Mouse (Mus musculus) C2C12 (cell line): Measurements from ENCODE around the gene Sgf29. TPM values are rescaled to one million over a fixed set of nuclear protein-coding genes. Genes with fewer than 3 reads are reported as not detected.

Experiments
- H3K27me3 ChIP-seq: one replicate; pipeline ENCODE4 v1.6.1; 2011; ENCODE audit not compliant: control insufficient read depth, insufficient read depth, insufficient read length
- H3K36me3 ChIP-seq: one replicate; pipeline ENCODE4 v1.6.1; 2011; ENCODE audit not compliant: control insufficient read depth, insufficient read depth
- H3K4me3 ChIP-seq: one replicate; pipeline ENCODE4 v1.5.1; 2011; ENCODE audit warnings: mild to moderate bottlenecking, control low read depth; ENCODE audit not compliant: poor library complexity, insufficient read depth, severe bottlenecking
- H3K79me2 ChIP-seq: one replicate; pipeline ENCODE4 v1.6.1; 2011; ENCODE audit not compliant: control insufficient read depth, insufficient read depth
- H3K79me3 ChIP-seq: one replicate; pipeline ENCODE4 v1.6.1; 2011; ENCODE audit warnings: low read depth, control low read depth
- H3ac ChIP-seq: one replicate; pipeline ENCODE3; 2011; ENCODE audit warnings: low read depth; ENCODE audit not compliant: control insufficient read depth, insufficient read length
- CEBPB ChIP-seq: IDR thresholded peaks from one replicate; pipeline ENCODE4 v1.6.1; 2011; ENCODE audit warnings: low read depth, mild to moderate bottlenecking, control low read depth, moderate library complexity
- CTCF ChIP-seq: IDR thresholded peaks from one replicate; pipeline ENCODE4 v1.5.1; 2011; ENCODE audit not compliant: control insufficient read depth, insufficient read depth, insufficient read length
- FOSL1 ChIP-seq: IDR thresholded peaks from one replicate; pipeline ENCODE4 v1.8.0; 2011; ENCODE audit warnings: mild to moderate bottlenecking, low read length; ENCODE audit not compliant: poor library complexity, insufficient read depth, severe bottlenecking
- MAX ChIP-seq: IDR thresholded peaks from one replicate; pipeline ENCODE4 v1.6.1; 2011; ENCODE audit warnings: mild to moderate bottlenecking, control low read depth
- MYOD1 ChIP-seq: IDR thresholded peaks from one replicate; pipeline ENCODE4 v1.6.1; 2011; ENCODE audit warnings: low read depth; ENCODE audit not compliant: control insufficient read depth, insufficient read length
- MYOG ChIP-seq: IDR thresholded peaks from one replicate; pipeline ENCODE4 v1.6.1; 2011; ENCODE audit not compliant: control insufficient read depth, insufficient read length; ENCODE audit errors: extremely low read depth
- USF1 ChIP-seq: IDR thresholded peaks from one replicate; pipeline ENCODE4 v1.6.1; 2011; ENCODE audit warnings: low read depth, mild to moderate bottlenecking, control low read depth, moderate library complexity
- polyA plus RNA-seq: library from polyadenylated mRNA; unstranded; fragments of >200 nt; fragmentation: generic; extraction: Trizol; gene quantifications from one replicate; pipeline ENCODE4 v1.2.1, GENCODE M21; 2012; ENCODE audit warnings: missing spikeins

The Sgf29 gene
- polyA plus RNA-seq, 1 experiment = 39.3 TPM

GRCm38 (mm10) chr7:126655695-126656094, 6.6 kb downstream of the Sgf29 start:
- Histone ChIP-seq H3ac (no peak overlapping the region), H3K79me2 (peaks cover 19% of the 10 kb centered on the region), H3K27me3 (no peaks in the 10 kb centered on the region), H3K36me3 (peaks cover 5% of the 10 kb centered on the region), H3K4me3 (no peak overlapping the region), H3K79me3 (peaks cover 15% of the 10 kb centered on the region)
- no peak for TF ChIP-seq CTCF
- no peak for TF ChIP-seq MYOD1
- TF ChIP-seq USF1 = no peak
- TF ChIP-seq FOSL1 = no peak
- no peak for TF ChIP-seq MYOG

- peaks cover 2% of the 10 kb centered on the region for H3K79me2 ChIP-seq
- H3K4me3 ChIP-seq = no peak overlapping the region
- peaks cover 5% of the 10 kb centered on the region for H3K36me3 ChIP-seq
- TF ChIP-seq FOSL1 (no peak), CTCF (no peak), USF1 (no peak), MAX (no peak), MYOD1 (no peak), MYOG (no peak), CEBPB (no peak)
- H3K79me3 ChIP-seq = peaks cover 5% of the 10 kb centered on the region
- H3ac ChIP-seq = no peak overlapping the region
- no peaks in the 10 kb centered on the region for H3K27me3 ChIP-seq
Observed at GRCm38 (mm10) chr7:126657522-126657921, 8.4 kb downstream of the Sgf29 start.

- TF ChIP-seq CTCF = no peak
- TF ChIP-seq USF1 = no peak
- no peak for TF ChIP-seq MYOG
- no peak for TF ChIP-seq FOSL1
- no peak overlapping the region for H3ac ChIP-seq
- H3K36me3 ChIP-seq = peaks cover 11% of the 10 kb centered on the region
- no peaks in the 10 kb centered on the region for H3K79me3 ChIP-seq
- H3K27me3 ChIP-seq = no peaks in the 10 kb centered on the region
- no peak overlapping the region for H3K4me3 ChIP-seq
- no peaks in the 10 kb centered on the region for H3K79me2 ChIP-seq
Observed at GRCm38 (mm10) chr7:126659771-126660170, 10.7 kb downstream of the Sgf29 start.

DNA sequence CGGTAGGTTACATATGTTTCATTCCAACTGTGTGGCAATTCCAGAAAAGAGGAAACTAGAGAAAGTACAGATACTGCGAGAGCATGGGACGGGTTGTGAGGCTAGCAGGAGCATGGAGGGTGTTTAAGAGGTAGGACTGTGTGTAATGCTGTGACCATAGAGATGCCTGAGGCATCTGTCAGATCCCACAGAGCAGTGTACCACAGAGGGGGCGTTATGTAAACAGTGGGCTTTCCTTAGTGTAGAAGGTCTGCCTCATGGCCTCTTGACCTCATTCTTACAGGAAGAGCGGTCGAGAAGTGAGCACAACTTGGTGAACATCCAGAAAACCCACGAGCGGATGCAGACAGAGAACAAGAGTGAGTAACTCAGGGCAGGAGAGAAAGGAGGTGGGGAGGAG, 14.5 kb downstream of the Sgf29 start:
- Histone ChIP-seq H3K79me2 (no peaks in the 10 kb centered on the region), H3K27me3 (no peaks in the 10 kb centered on the region), H3K4me3 (no peak overlapping the region), H3K79me3 (no peaks in the 10 kb centered on the region), H3K36me3 (peaks cover 13% of the 10 kb centered on the region), H3ac (no peak overlapping the region)
- TF ChIP-seq MAX = no peak
- TF ChIP-seq CEBPB = no peak
- TF ChIP-seq MYOG = no peak
- no peak for TF ChIP-seq USF1
- no peak for TF ChIP-seq CTCF
- no peak for TF ChIP-seq MYOD1
- no peak for TF ChIP-seq FOSL1

DNA sequence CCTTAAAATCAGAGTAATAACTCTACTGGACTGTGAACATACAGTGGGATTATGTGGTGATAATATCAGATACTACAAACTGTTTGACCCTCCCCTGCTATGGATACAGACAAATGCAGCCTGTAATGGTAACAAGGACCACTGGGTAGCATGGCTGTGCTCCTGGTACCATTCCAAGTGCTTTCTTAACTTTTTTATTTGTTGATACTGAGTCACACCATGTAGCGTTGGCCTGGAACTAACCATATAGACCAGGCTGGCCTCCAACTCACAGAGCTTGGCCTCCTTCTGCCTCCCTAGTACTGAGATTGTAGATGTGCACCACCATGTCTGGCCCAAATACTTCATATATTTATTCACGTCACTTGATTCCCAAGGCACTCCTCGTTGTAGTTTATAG, 16.2 kb downstream of the Sgf29 start:
- no peak overlapping the region for H3K4me3 ChIP-seq
- no peaks in the 10 kb centered on the region for H3K79me3 ChIP-seq
- H3K27me3 ChIP-seq = no peaks in the 10 kb centered on the region
- H3ac ChIP-seq = no peak overlapping the region
- peaks cover 13% of the 10 kb centered on the region for H3K36me3 ChIP-seq
- no peaks in the 10 kb centered on the region for H3K79me2 ChIP-seq
- no peak for TF ChIP-seq CEBPB
- TF ChIP-seq MAX = no peak
- no peak for TF ChIP-seq CTCF
- TF ChIP-seq MYOG = no peak

GRCm38 (mm10) chr7:126667495-126668090, 18.5 kb downstream of the Sgf29 start:
- Histone ChIP-seq H3ac (no peak overlapping the region), H3K79me3 (no peaks in the 10 kb centered on the region), H3K4me3 (no peak overlapping the region), H3K27me3 (no peaks in the 10 kb centered on the region), H3K36me3 (peaks cover 16% of the 10 kb centered on the region), H3K79me2 (no peaks in the 10 kb centered on the region)
- no peak for TF ChIP-seq MAX
- no peak for TF ChIP-seq MYOD1
- TF ChIP-seq CEBPB = no peak
- no peak for TF ChIP-seq MYOG
- TF ChIP-seq CTCF = no peak
- TF ChIP-seq FOSL1 = no peak
- TF ChIP-seq USF1 = no peak
